Mouse (Mus musculus): ENCODE results near the gene Tnp2. TPM values are rescaled to one million over a fixed set of nuclear protein-coding genes. Genes with fewer than 3 reads are reported as not detected.

The Tnp2 gene
- polyA plus RNA-seq, 1 experiment from 2014 or later = not detected

- 58% methylated on average over 5 of the region's 5 CpGs for WGBS
- no peak overlapping the region for H3K4me2 ChIP-seq
- DNase-seq = no peak
- TF ChIP-seq CTCF (IDR thresholded peaks at IDR 0.05; ENCODE audit: low read depth) = no peak
- ATAC-seq (ENCODE audit: insufficient read depth) = no peak
- H3K9me3 ChIP-seq (ENCODE audit: low read depth, low read length) = no peaks in the 10 kb centered on the region
- no peaks in the 10 kb centered on the region for H3K27me3 ChIP-seq (ENCODE audit: insufficient read depth, low read length)
- H3K36me3 ChIP-seq (ENCODE audit: insufficient read depth) = no peaks in the 10 kb centered on the region
- no peak overlapping the region for H3K9ac ChIP-seq
- no peak overlapping the region for H3K4me3 ChIP-seq (ENCODE audit: low read depth, low read length)
- H3K27ac ChIP-seq (ENCODE audit: low read depth) = peak overlapping the region; percentile 9; the same call in 1 of the 2 replicates
- peaks cover 19% of the 10 kb centered on the region for H3K4me1 ChIP-seq (ENCODE audit: insufficient read depth)
Observed at GRCm38 (mm10) chr16:10780631-10781120, 7.8 kb downstream of the Tnp2 start.

GRCm38 (mm10) chr16:10777579-10778160, 10.8 kb downstream of the Tnp2 start:
- no peak for ATAC-seq (ENCODE audit: insufficient read depth)
- no peaks in the 10 kb centered on the region for H3K36me3 ChIP-seq (ENCODE audit: insufficient read depth)
- no peak for DNase-seq
- H3K4me2 ChIP-seq = no peak overlapping the region
- H3K27ac ChIP-seq (ENCODE audit: low read depth) = no peak overlapping the region
- H3K4me3 ChIP-seq (ENCODE audit: low read depth, low read length) = no peak overlapping the region
- H3K9me3 ChIP-seq (ENCODE audit: low read depth, low read length) = no peaks in the 10 kb centered on the region
- TF ChIP-seq CTCF (IDR thresholded peaks at IDR 0.05; ENCODE audit: low read depth) = no peak
- H3K9ac ChIP-seq = no peak overlapping the region
- no peaks in the 10 kb centered on the region for H3K27me3 ChIP-seq (ENCODE audit: insufficient read depth, low read length)
- peaks cover 12% of the 10 kb centered on the region for H3K4me1 ChIP-seq (ENCODE audit: insufficient read depth)
- WGBS = 55% methylated on average over 5 of the region's 5 CpGs

- 0 out of 2 replicates have a peak, but pooled peaks cover 5% of the 10 kb centered on the region for H3K4me1 ChIP-seq (ENCODE audit: insufficient read depth)
- WGBS = 26% methylated on average over 7 of the region's 7 CpGs
- no peak overlapping the region for H3K4me3 ChIP-seq (ENCODE audit: low read depth, low read length)
- no peak overlapping the region for H3K4me2 ChIP-seq
- H3K27ac ChIP-seq (ENCODE audit: low read depth) = no peak overlapping the region
- no peaks in the 10 kb centered on the region for H3K9me3 ChIP-seq (ENCODE audit: low read depth, low read length)
- DNase-seq (no peak), ATAC-seq (ENCODE audit: insufficient read depth) (no peak)
- no peak for TF ChIP-seq CTCF (IDR thresholded peaks at IDR 0.05; ENCODE audit: low read depth)
- H3K27me3 ChIP-seq (ENCODE audit: insufficient read depth, low read length) = no peaks in the 10 kb centered on the region
- H3K36me3 ChIP-seq (ENCODE audit: insufficient read depth) = no peaks in the 10 kb centered on the region
- H3K9ac ChIP-seq = no peak overlapping the region
Observed at GRCm38 (mm10) chr16:10776322-10776721, 12.1 kb downstream of the Tnp2 start.

- no peak overlapping the region for H3K27ac ChIP-seq (ENCODE audit: low read depth)
- 0 out of 2 replicates have a peak, but pooled peaks cover 3% of the 10 kb centered on the region for H3K4me1 ChIP-seq (ENCODE audit: insufficient read depth)
- no peak for ATAC-seq (ENCODE audit: insufficient read depth)
- no peaks in the 10 kb centered on the region for H3K9me3 ChIP-seq (ENCODE audit: low read depth, low read length)
- no peaks in the 10 kb centered on the region for H3K36me3 ChIP-seq (ENCODE audit: insufficient read depth)
- H3K4me3 ChIP-seq (ENCODE audit: low read depth, low read length) = no peak overlapping the region
- H3K27me3 ChIP-seq (ENCODE audit: insufficient read depth, low read length) = no peaks in the 10 kb centered on the region
- H3K4me2 ChIP-seq = no peak overlapping the region
- 29% methylated on average over 4 of the region's 4 CpGs for WGBS
- no peak overlapping the region for H3K9ac ChIP-seq
- TF ChIP-seq CTCF (IDR thresholded peaks at IDR 0.05; ENCODE audit: low read depth) = no peak
- DNase-seq = no peak
Observed at GRCm38 (mm10) chr16:10774726-10775125, 13.7 kb downstream of the Tnp2 start.

GRCm38 (mm10) chr16:10773543-10773942, 14.9 kb downstream of the Tnp2 start:
- no peak for TF ChIP-seq CTCF (IDR thresholded peaks at IDR 0.05; ENCODE audit: low read depth)
- Histone ChIP-seq H3K27me3 (ENCODE audit: insufficient read depth, low read length) (no peaks in the 10 kb centered on the region), H3K27ac (ENCODE audit: low read depth) (no peak overlapping the region), H3K4me2 (no peak overlapping the region), H3K9ac (no peak overlapping the region), H3K4me1 (ENCODE audit: insufficient read depth) (0 out of 2 replicates have a peak, but pooled peaks cover 3% of the 10 kb centered on the region), H3K4me3 (ENCODE audit: low read depth, low read length) (no peak overlapping the region), H3K36me3 (ENCODE audit: insufficient read depth) (no peaks in the 10 kb centered on the region), H3K9me3 (ENCODE audit: low read depth, low read length) (no peaks in the 10 kb centered on the region)
- DNase-seq (no peak), ATAC-seq (ENCODE audit: insufficient read depth) (no peak)
- WGBS = 78% methylated on average over 8 of the region's 8 CpGs

- WGBS = 58% methylated on average over 19 of the region's 19 CpGs
- Histone ChIP-seq H3K4me1 (ENCODE audit: insufficient read depth) (no peaks in the 10 kb centered on the region), H3K27me3 (ENCODE audit: insufficient read depth, low read length) (no peaks in the 10 kb centered on the region), H3K36me3 (ENCODE audit: insufficient read depth) (no peaks in the 10 kb centered on the region), H3K9ac (no peak overlapping the region), H3K4me2 (no peak overlapping the region), H3K4me3 (ENCODE audit: low read depth, low read length) (no peak overlapping the region), H3K27ac (ENCODE audit: low read depth) (no peak overlapping the region), H3K9me3 (ENCODE audit: low read depth, low read length) (no peaks in the 10 kb centered on the region)
- TF ChIP-seq CTCF (IDR thresholded peaks at IDR 0.05; ENCODE audit: low read depth) = no peak
- ATAC-seq (ENCODE audit: insufficient read depth) (no peak), DNase-seq (no peak)
Observed at GRCm38 (mm10) chr16:10771769-10772510, 16.5 kb downstream of the Tnp2 start.

All from lung, embryonic 14.5 days (tissue).